Mouse (Mus musculus) embryonic fibroblast, embryonic 13.5 days (primary cell): ENCODE results near the gene Msgn1.

ENCODE experiments used
- CTCF ChIP-seq: IDR thresholded peaks from 2 replicates; pipeline ENCODE4 v1.5.1; 2011; ENCODE audit warnings: mild to moderate bottlenecking, control low read depth, low read length, moderate library complexity, borderline replicate concordance; ENCODE audit not compliant: insufficient read depth
- POLR2A ChIP-seq: IDR thresholded peaks from 2 replicates; pipeline ENCODE4 v1.6.1; 2011; ENCODE audit warnings: low read depth, mild to moderate bottlenecking, control low read depth, low read length, moderate library complexity

DNA sequence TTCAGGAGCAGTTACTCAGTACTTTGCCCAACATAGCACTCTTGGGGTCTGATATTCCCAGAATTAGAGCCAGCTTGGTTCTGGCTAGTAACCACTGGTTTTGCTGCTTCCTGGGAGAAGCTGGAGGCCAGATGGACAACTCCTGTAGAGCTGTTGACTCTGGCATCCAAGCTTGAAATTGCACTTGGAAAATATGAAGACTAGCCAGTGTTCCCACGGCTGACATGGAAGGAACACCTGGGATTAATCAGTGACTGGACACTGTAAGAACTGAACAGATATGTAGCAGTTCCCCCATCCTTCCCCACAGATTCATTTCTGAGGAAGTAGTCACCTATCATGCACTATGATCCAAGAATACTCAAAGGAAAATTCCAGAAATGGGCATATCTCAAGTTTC is 4.1 kb upstream of the Msgn1 start:
- TF ChIP-seq CTCF (no peak), POLR2A (no peak)
